Mouse (Mus musculus) liver, adult 2 months (tissue): ENCODE data around the gene Slc17a9.

Source experiments
- CTCF ChIP-seq: fragments of 200-500 bp; IDR thresholded peaks from 2 replicates; pipeline ENCODE4 v1.5.1; 2011; ENCODE audit warnings: low read depth, low read length, control low read depth
- POLR2A ChIP-seq: fragments of 200-500 bp; IDR thresholded peaks from 2 replicates; pipeline ENCODE4 v1.6.1; 2011; ENCODE audit warnings: low read length, control low read depth; ENCODE audit not compliant: insufficient read depth; ENCODE audit errors: extremely low read depth

DNA sequence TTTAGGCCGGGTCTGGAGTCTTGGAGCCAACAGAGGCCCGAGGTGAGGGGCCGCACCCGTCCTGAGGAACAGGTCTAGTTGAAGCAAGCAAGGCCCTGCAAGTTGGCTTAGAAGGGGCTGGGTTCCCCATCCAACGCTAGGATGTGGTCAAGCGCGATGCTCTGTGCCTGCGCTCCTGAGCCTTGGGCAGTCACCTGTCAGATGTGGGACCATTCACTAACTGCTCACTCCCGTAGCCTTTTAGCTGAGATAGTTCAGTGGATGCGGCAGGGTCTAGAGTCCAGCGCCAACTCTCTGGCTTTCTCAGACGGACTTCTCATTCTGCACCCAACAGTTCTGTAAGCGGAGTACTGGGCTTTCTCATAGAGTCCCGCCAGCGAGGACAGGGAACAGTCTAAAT is 50.6 kb downstream of the Slc17a9 start:
- no peak for TF ChIP-seq CTCF
- no peak for TF ChIP-seq POLR2A
